Mouse (Mus musculus): ENCODE data around the gene Dock8. TPM values are rescaled to one million over a fixed set of nuclear protein-coding genes. Genes with fewer than 3 reads are reported as not detected.

The Dock8 gene
- polyA plus RNA-seq, 1 experiment, result 0.57 TPM

- no peaks in the 10 kb centered on the region for H3K27me3 ChIP-seq (ENCODE audit: control insufficient read depth, insufficient read depth, low read length, poor library complexity, severe bottlenecking)
- H3K36me3 ChIP-seq (ENCODE audit: control insufficient read depth, insufficient read depth, low read length, poor library complexity, severe bottlenecking), result no peaks in the 10 kb centered on the region
- H3K4me3 ChIP-seq (ENCODE audit: low read depth, low read length), result no peak overlapping the region
- H3K4me1 ChIP-seq (ENCODE audit: control insufficient read depth, insufficient read depth, low read length), result no peaks in the 10 kb centered on the region
- TF ChIP-seq EP300 (IDR thresholded peaks at IDR 0.05; ENCODE audit: insufficient read depth, low read depth, low read length) (no peak), CTCF (IDR thresholded peaks at IDR 0.05; ENCODE audit: low read depth, low read length) (no peak), POLR2A (IDR thresholded peaks at IDR 0.05; ENCODE audit: insufficient read depth, low read length) (no peak)
- no peak overlapping the region for H3K9ac ChIP-seq (ENCODE audit: low read depth, poor library complexity, severe bottlenecking)
- no peak overlapping the region for H3K27ac ChIP-seq (ENCODE audit: insufficient read depth, low read length)
- H3K9me3 ChIP-seq (replicated peaks; ENCODE audit: control insufficient read depth, insufficient read depth, low read length, poor library complexity, severe bottlenecking), result no peaks in the 10 kb centered on the region
Observed at GRCm38 (mm10) chr19:24983857-24984498, 15.4 kb upstream of the Dock8 start.

GRCm38 (mm10) chr19:24985045-24985444 is 14.3 kb upstream of the Dock8 start:
- Histone ChIP-seq H3K36me3 (ENCODE audit: control insufficient read depth, insufficient read depth, low read length, poor library complexity, severe bottlenecking) (no peaks in the 10 kb centered on the region), H3K9ac (ENCODE audit: low read depth, poor library complexity, severe bottlenecking) (no peak overlapping the region), H3K27ac (ENCODE audit: insufficient read depth, low read length) (no peak overlapping the region), H3K4me1 (ENCODE audit: control insufficient read depth, insufficient read depth, low read length) (no peaks in the 10 kb centered on the region), H3K9me3 (replicated peaks; ENCODE audit: control insufficient read depth, insufficient read depth, low read length, poor library complexity, severe bottlenecking) (no peaks in the 10 kb centered on the region), H3K27me3 (ENCODE audit: control insufficient read depth, insufficient read depth, low read length, poor library complexity, severe bottlenecking) (no peaks in the 10 kb centered on the region), H3K4me3 (ENCODE audit: low read depth, low read length) (no peak overlapping the region)
- TF ChIP-seq CTCF (IDR thresholded peaks at IDR 0.05; ENCODE audit: low read depth, low read length), result no peak
- no peak for TF ChIP-seq EP300 (IDR thresholded peaks at IDR 0.05; ENCODE audit: insufficient read depth, low read depth, low read length)
- no peak for TF ChIP-seq POLR2A (IDR thresholded peaks at IDR 0.05; ENCODE audit: insufficient read depth, low read length)

GRCm38 (mm10) chr19:24987355-24987754 is 12.0 kb upstream of the Dock8 start:
- no peak overlapping the region for H3K9ac ChIP-seq (ENCODE audit: low read depth, poor library complexity, severe bottlenecking)
- no peak overlapping the region for H3K4me3 ChIP-seq (ENCODE audit: low read depth, low read length)
- no peaks in the 10 kb centered on the region for H3K36me3 ChIP-seq (ENCODE audit: control insufficient read depth, insufficient read depth, low read length, poor library complexity, severe bottlenecking)
- TF ChIP-seq EP300 (IDR thresholded peaks at IDR 0.05; ENCODE audit: insufficient read depth, low read depth, low read length) (no peak), CTCF (IDR thresholded peaks at IDR 0.05; ENCODE audit: low read depth, low read length) (no peak), POLR2A (IDR thresholded peaks at IDR 0.05; ENCODE audit: insufficient read depth, low read length) (no peak)
- no peaks in the 10 kb centered on the region for H3K4me1 ChIP-seq (ENCODE audit: control insufficient read depth, insufficient read depth, low read length)
- no peaks in the 10 kb centered on the region; the same call in 1 of the 2 replicates for H3K27me3 ChIP-seq (ENCODE audit: control insufficient read depth, insufficient read depth, low read length, poor library complexity, severe bottlenecking)
- H3K27ac ChIP-seq (ENCODE audit: insufficient read depth, low read length), result no peak overlapping the region
- no peaks in the 10 kb centered on the region for H3K9me3 ChIP-seq (replicated peaks; ENCODE audit: control insufficient read depth, insufficient read depth, low read length, poor library complexity, severe bottlenecking)

GRCm38 (mm10) chr19:24988831-24989230 is 10.5 kb upstream of the Dock8 start:
- TF ChIP-seq EP300 (IDR thresholded peaks at IDR 0.05; ENCODE audit: insufficient read depth, low read depth, low read length) (no peak), POLR2A (IDR thresholded peaks at IDR 0.05; ENCODE audit: insufficient read depth, low read length) (no peak), CTCF (IDR thresholded peaks at IDR 0.05; ENCODE audit: low read depth, low read length) (no peak)
- Histone ChIP-seq H3K9me3 (replicated peaks; ENCODE audit: control insufficient read depth, insufficient read depth, low read length, poor library complexity, severe bottlenecking) (no peaks in the 10 kb centered on the region), H3K9ac (ENCODE audit: low read depth, poor library complexity, severe bottlenecking) (no peak overlapping the region), H3K27me3 (ENCODE audit: control insufficient read depth, insufficient read depth, low read length, poor library complexity, severe bottlenecking) (no peaks in the 10 kb centered on the region; the same call in 1 of the 2 replicates), H3K4me1 (ENCODE audit: control insufficient read depth, insufficient read depth, low read length) (no peaks in the 10 kb centered on the region), H3K36me3 (ENCODE audit: control insufficient read depth, insufficient read depth, low read length, poor library complexity, severe bottlenecking) (no peaks in the 10 kb centered on the region), H3K27ac (ENCODE audit: insufficient read depth, low read length) (no peak overlapping the region), H3K4me3 (ENCODE audit: low read depth, low read length) (no peak overlapping the region)

- TF ChIP-seq CTCF (IDR thresholded peaks at IDR 0.05; ENCODE audit: low read depth, low read length), result no peak
- TF ChIP-seq EP300 (IDR thresholded peaks at IDR 0.05; ENCODE audit: insufficient read depth, low read depth, low read length), result no peak
- Histone ChIP-seq H3K27me3 (ENCODE audit: control insufficient read depth, insufficient read depth, low read length, poor library complexity, severe bottlenecking) (no peaks in the 10 kb centered on the region; the same call in 1 of the 2 replicates), H3K4me1 (ENCODE audit: control insufficient read depth, insufficient read depth, low read length) (no peaks in the 10 kb centered on the region), H3K9me3 (replicated peaks; ENCODE audit: control insufficient read depth, insufficient read depth, low read length, poor library complexity, severe bottlenecking) (no peaks in the 10 kb centered on the region), H3K27ac (ENCODE audit: insufficient read depth, low read length) (no peak overlapping the region), H3K4me3 (ENCODE audit: low read depth, low read length) (no peak overlapping the region), H3K36me3 (ENCODE audit: control insufficient read depth, insufficient read depth, low read length, poor library complexity, severe bottlenecking) (no peaks in the 10 kb centered on the region), H3K9ac (ENCODE audit: low read depth, poor library complexity, severe bottlenecking) (no peak overlapping the region)
Observed at GRCm38 (mm10) chr19:24990138-24990822, 9.1 kb upstream of the Dock8 start.

GRCm38 (mm10) chr19:24993526-24993925 is 5.8 kb upstream of the Dock8 start:
- Histone ChIP-seq H3K4me1 (ENCODE audit: control insufficient read depth, insufficient read depth, low read length) (no peaks in the 10 kb centered on the region), H3K4me3 (ENCODE audit: low read depth, low read length) (no peak overlapping the region), H3K27ac (ENCODE audit: insufficient read depth, low read length) (no peak overlapping the region), H3K27me3 (ENCODE audit: control insufficient read depth, insufficient read depth, low read length, poor library complexity, severe bottlenecking) (no peaks in the 10 kb centered on the region; the same call in none of the 2 replicates), H3K36me3 (ENCODE audit: control insufficient read depth, insufficient read depth, low read length, poor library complexity, severe bottlenecking) (no peaks in the 10 kb centered on the region; the same call in 1 of the 2 replicates), H3K9me3 (replicated peaks; ENCODE audit: control insufficient read depth, insufficient read depth, low read length, poor library complexity, severe bottlenecking) (no peaks in the 10 kb centered on the region), H3K9ac (ENCODE audit: low read depth, poor library complexity, severe bottlenecking) (no peak overlapping the region)
- no peak for TF ChIP-seq POLR2A (IDR thresholded peaks at IDR 0.05; ENCODE audit: insufficient read depth, low read length)
- TF ChIP-seq CTCF (IDR thresholded peaks at IDR 0.05; ENCODE audit: low read depth, low read length), result no peak
- TF ChIP-seq EP300 (IDR thresholded peaks at IDR 0.05; ENCODE audit: insufficient read depth, low read depth, low read length), result no peak
